Mouse (Mus musculus): ENCODE results near the gene Gatb.

GRCm38 (mm10) chr3:85618885-85619284 is 45.0 kb downstream of the Gatb start:
- TF ChIP-seq CTCF (conservative IDR thresholded peaks at IDR 0.05; ENCODE audit: low read length) (peak; percentile 21), NANOG (IDR thresholded peaks at IDR 0.05; ENCODE audit: borderline replicate concordance, low read length) (no peak), POU5F1 (IDR thresholded peaks at IDR 0.05; ENCODE audit: borderline replicate concordance, low read length) (no peak)
